Mouse (Mus musculus) limb, embryonic 10.5 days (tissue): Measurements from ENCODE around the gene Eef2. TPM values are rescaled to one million over a fixed set of nuclear protein-coding genes. Genes with fewer than 3 reads are reported as not detected.

Experiments used
- DNase-seq: peaks from one replicate; pipeline ENCODE4 v3.0.0-alpha.2; 2017; ENCODE audit warnings: low spot score
- H3K27ac ChIP-seq: fragments of 300-500 bp; sonication (generic); 2 replicates; pipeline ENCODE4 v1.5.1; 2016; ENCODE audit warnings: mild to moderate bottlenecking
- H3K27me3 ChIP-seq: fragments of 300-500 bp; sonication (generic); 2 replicates; pipeline ENCODE4 v1.6.1; 2016; ENCODE audit warnings: low read depth, mild to moderate bottlenecking; ENCODE audit not compliant: poor library complexity, severe bottlenecking
- H3K36me3 ChIP-seq: fragments of 300-500 bp; sonication (generic); 2 replicates; pipeline ENCODE4 v1.6.1; 2016; ENCODE audit warnings: mild to moderate bottlenecking, moderate library complexity
- H3K4me1 ChIP-seq: fragments of 300-500 bp; sonication (generic); 2 replicates; pipeline ENCODE4 v1.6.1; 2016
- H3K4me3 ChIP-seq: fragments of 300-500 bp; sonication (generic); 2 replicates; pipeline ENCODE4 v1.5.1; 2016; ENCODE audit warnings: mild to moderate bottlenecking, moderate library complexity
- H3K9me3 ChIP-seq: fragments of 300-500 bp; sonication (generic); replicated peaks from 2 replicates; pipeline ENCODE4 v1.6.1; 2016; ENCODE audit warnings: mild to moderate bottlenecking
- WGBS: fragments of 180-500 bp; shearing (Covaris S2); methylation state at CpG from one replicate; pipeline ENCODE4 v1.1.7; 2016; 5-methylcytosine and 5-hydroxymethylcytosine counted together
- polyA plus RNA-seq: library from polyadenylated mRNA; unstranded; fragments of >200 nt; fragmentation: Nextera tagmentation; extraction: Ambion mirVana; gene quantifications from 2 replicates; pipeline ENCODE4 v1.2.1, GENCODE M21; 2016

Eef2 gene
- polyA plus RNA-seq, 1 experiment from 2014 or later, result 575 TPM

DNA sequence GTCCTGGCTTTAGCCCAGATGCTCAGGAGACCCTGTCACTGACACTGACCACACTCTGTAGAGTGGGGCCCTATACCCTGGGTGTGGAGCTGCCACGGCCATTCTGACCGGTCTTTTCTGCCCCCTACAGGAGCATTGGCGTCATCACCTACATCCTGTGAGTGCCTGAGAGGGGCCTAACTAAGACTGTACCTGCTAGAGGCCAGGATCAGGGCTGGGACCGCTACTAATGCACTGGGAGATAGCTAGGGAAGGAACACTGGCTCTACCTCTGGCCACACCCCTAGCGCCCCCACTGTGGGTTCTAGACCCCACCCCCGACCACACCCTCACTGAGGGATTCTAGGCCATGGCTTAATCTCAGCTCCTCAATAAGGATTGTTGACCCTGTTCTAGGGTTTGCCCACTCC is 14.5 kb downstream of the Eef2 start:
- no peak for DNase-seq
- Histone ChIP-seq H3K36me3 (peaks cover 47% of the 10 kb centered on the region), H3K4me3 (no peak overlapping the region), H3K4me1 (peaks cover 32% of the 10 kb centered on the region), H3K9me3 (no peaks in the 10 kb centered on the region), H3K27ac (peak overlapping the region; percentile 16; the same call in 1 of the 2 replicates), H3K27me3 (peaks cover 32% of the 10 kb centered on the region)
- 80% methylated on average over 6 of the region's 6 CpGs for WGBS

DNA sequence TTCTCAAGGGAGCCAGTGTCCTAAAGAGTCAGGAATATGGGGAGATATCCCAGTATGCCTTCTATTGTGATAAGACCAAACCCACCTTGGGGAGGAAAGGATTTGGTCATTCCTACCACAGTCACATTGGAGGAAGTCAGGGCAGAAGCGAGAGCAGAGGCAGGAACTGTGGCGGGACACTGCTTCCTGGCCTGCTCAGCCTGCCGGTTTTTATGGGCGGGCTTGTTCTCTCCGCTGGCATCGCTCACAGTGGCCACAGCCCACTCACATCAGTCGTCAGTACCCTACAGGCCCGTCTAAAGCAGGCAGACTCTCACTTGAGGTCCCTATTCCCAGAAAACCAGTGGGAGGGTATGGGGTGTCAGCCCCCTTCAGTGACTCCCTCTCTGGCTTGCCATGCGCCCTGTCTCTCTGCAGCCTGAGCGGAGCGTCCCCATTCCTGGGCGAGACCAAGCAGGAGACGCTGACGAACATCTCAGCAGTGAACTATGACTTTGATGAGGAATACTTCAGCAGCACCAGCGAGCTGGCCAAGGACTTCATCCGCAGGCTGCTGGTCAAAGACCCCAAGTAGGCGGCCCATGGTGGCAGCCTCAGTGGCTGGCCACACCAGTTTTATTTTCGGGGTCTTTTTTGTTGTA is 15.0 kb downstream of the Eef2 start:
- 89% methylated on average over 18 of the region's 18 CpGs for WGBS
- no peak for DNase-seq
- H3K36me3 ChIP-seq, result peaks cover 44% of the 10 kb centered on the region
- H3K4me3 ChIP-seq, result peak overlapping the region; percentile 66
- H3K9me3 ChIP-seq, result no peaks in the 10 kb centered on the region
- H3K27ac ChIP-seq, result peak overlapping the region; percentile 90; the same call in 1 of the 2 replicates
- H3K27me3 ChIP-seq, result peaks cover 37% of the 10 kb centered on the region
- peaks cover 32% of the 10 kb centered on the region for H3K4me1 ChIP-seq

DNA sequence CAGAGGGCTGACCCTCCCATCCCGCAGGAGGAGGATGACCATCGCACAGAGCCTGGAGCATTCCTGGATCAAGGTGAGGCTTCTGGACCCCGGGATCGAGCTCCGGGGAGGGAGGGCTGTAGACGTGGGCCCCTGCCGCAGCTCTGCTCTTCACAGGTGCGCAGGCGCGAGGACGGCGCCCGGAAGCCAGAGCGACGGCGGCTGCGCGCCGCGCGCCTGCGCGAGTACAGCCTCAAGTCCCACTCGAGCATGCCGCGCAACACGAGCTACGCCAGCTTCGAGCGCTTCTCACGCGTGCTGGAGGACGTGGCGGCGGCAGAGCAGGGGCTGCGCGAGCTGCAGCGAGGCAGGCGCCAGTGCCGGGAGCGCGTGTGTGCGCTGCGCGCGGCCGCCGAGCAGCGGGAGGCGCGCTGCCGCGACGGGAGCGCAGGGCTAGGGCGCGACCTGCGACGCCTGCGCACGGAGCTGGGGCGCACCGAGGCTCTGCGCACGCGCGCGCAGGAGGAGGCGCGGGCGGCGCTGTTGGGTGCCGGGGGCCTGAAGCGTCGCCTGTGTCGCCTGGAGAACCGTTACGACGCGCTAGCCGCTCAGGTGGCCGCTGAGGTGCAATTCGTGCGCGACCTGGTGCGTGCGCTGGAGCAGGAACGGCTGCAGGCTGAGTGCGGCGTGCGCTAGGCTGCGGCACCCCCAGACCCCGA is 16.0 kb downstream of the Eef2 start:
- Histone ChIP-seq H3K27me3 (peaks cover 47% of the 10 kb centered on the region), H3K9me3 (no peaks in the 10 kb centered on the region), H3K36me3 (peaks cover 35% of the 10 kb centered on the region), H3K27ac (peak overlapping the region; percentile 90), H3K4me1 (peaks cover 32% of the 10 kb centered on the region), H3K4me3 (peak overlapping the region; percentile 66)
- WGBS, result under 1% methylated on average over 93 of the region's 93 CpGs
- DNase-seq, result peak; percentile 82

DNA sequence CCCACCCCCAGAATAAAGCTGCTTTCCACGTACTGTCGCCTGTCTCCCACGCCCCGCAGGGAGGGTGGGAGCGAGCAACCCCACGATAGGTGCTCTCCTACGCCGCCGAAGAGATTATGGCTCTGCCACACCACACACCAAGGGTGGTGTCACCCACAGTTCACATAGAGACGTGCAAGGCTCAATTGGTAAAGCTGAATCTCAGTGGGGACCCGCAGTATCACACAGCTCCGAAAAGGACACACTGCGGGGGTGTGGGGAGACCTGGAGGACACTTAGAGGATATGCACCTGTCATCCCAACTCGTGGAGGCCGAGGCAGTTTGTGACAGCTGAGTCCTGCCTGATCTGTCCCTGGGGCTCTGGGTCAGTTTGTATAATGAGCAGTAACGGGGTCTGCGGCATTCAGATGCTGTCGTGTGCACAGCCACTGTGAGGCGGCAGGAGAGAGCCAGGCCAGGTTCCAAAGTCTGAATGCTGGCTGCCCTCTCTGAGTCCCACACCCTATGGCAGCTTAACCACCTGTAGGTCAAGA is 16.6 kb downstream of the Eef2 start:
- peaks cover 29% of the 10 kb centered on the region for H3K36me3 ChIP-seq
- peak overlapping the region; percentile 66 for H3K4me3 ChIP-seq
- 7% methylated on average over 19 of the region's 19 CpGs for WGBS
- peaks cover 32% of the 10 kb centered on the region for H3K4me1 ChIP-seq
- peak; percentile 57 for DNase-seq
- H3K27me3 ChIP-seq, result peaks cover 50% of the 10 kb centered on the region
- peak overlapping the region; percentile 90 for H3K27ac ChIP-seq
- no peaks in the 10 kb centered on the region for H3K9me3 ChIP-seq

DNA sequence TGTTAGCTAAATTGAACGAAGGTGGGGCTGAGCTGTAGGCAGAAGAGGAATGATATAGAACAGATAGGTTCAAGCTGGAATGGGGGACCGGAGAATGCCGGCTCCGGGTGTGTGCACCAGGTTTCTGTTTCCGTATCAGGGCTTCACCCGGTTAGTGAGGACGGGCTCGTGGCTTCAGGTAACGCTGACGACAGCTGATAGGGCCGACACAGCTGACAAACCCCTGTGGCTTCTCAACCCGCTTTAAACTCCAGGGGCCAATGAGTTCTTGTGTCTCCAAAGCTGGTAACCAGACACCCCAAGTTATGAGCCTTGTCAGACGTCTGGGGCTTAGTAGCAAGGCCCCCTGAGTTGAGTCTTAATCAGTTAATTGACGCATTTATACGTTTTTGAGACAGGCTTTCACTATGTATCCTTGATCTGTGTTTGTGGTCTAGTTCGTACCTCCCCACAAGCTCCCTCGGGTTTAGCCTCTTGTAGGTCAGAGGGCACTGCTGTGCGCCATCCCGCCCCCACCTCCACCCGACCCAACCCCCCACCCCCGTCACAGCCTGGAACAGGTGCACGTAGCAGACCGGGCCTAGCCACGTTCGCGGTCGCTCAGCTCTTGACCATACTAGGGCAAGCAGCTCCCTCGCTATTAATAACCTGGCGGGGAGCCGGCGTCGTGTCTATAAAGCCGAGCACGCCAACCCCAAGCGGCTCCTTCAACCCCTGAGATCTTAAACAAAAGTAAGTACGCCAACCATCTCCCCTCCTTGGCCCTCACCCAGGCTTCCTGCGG is 17.8 kb downstream of the Eef2 start:
- 22% methylated on average over 37 of the region's 37 CpGs for WGBS
- peak overlapping the region; percentile 13; the same call in 1 of the 2 replicates for H3K4me3 ChIP-seq
- no peak for DNase-seq
- H3K36me3 ChIP-seq, result peaks cover 19% of the 10 kb centered on the region
- peaks cover 51% of the 10 kb centered on the region for H3K27me3 ChIP-seq
- H3K9me3 ChIP-seq, result no peaks in the 10 kb centered on the region
- no peak overlapping the region for H3K27ac ChIP-seq
- peaks cover 32% of the 10 kb centered on the region for H3K4me1 ChIP-seq

DNA sequence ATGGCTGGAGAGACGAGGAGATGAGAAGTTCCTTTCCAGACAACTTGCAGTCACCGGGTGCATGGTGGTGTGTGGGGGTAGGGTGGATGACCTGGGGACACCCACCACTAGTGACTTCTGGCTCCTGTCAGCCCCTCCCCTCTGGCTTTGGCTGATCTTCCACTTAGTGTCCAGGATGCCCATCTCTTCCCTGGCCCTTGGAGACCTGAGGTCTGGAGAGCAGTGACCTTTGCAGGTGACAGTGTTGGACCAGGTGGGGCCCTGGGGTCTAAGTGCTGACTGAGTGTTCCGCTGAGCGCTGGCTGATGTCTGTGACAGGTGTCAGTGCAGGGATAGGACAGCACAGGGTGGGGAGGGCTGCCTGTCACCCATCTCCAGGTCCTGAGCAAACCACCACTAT is 18.9 kb downstream of the Eef2 start:
- WGBS, result 68% methylated on average over 4 of the region's 4 CpGs

DNA sequence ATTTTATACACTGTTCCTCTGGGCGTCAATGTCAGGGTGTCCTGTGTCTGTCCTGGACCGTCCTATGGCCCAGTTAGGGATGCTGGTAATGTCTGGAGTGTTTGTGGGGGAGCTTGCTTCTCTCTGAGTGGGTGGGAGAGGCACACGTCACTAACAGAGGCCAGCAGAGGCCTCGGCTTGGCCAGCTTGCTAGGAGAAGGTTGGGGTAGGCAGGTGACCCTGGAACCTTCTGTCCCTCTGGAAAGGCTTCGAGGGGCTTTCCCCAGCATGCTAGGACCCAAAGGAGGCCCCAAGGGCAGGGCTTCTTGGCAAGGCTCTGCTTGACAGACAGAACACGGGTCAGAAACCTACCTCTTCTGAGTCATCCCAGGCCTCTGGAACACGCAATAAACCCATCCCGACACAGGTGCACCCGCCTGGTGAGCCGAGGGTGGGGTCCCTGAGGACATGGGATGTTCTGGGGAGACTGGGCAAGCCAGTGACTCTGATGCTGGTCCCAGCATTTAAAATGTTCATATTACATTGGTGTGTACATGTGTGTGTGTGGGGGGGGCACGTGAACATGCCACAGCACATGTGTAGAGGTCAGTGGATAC is 20.1 kb downstream of the Eef2 start:
- Histone ChIP-seq H3K36me3 (no peaks in the 10 kb centered on the region), H3K9me3 (no peaks in the 10 kb centered on the region), H3K27me3 (peaks cover 68% of the 10 kb centered on the region), H3K27ac (no peak overlapping the region), H3K4me3 (no peak overlapping the region), H3K4me1 (peaks cover 28% of the 10 kb centered on the region)
- 68% methylated on average over 11 of the region's 11 CpGs for WGBS
- DNase-seq, result no peak

More for the DNA sequence above, 18.9 kb downstream of the Eef2 start:
- no peak overlapping the region for H3K4me3 ChIP-seq
- H3K36me3 ChIP-seq, result peaks cover 11% of the 10 kb centered on the region
- H3K27ac ChIP-seq, result no peak overlapping the region
- DNase-seq, result no peak
- peaks cover 61% of the 10 kb centered on the region for H3K27me3 ChIP-seq
- H3K4me1 ChIP-seq, result peaks cover 32% of the 10 kb centered on the region
- H3K9me3 ChIP-seq, result no peaks in the 10 kb centered on the region

DNA sequence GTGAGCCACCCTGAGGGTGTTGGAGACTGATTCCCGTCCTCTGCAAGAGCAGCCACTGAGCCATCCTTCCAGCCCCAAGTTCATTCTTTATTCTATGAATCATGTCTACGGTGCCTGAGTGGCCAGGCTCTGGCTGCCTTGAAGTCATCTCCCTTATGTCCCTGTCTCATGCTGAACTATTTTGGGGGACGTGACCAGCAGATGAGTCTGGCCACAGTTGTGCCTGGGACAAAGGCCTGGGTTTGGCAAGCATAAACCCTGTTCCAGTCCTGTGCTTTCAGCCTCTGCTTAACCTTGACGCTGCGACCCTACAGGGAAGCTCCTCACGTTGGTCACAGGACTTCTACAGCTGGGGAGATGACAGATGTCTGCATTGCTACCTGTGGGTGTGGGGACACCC is 20.9 kb downstream of the Eef2 start:
- Histone ChIP-seq H3K4me1 (peaks cover 20% of the 10 kb centered on the region), H3K4me3 (no peak overlapping the region), H3K9me3 (no peaks in the 10 kb centered on the region), H3K36me3 (no peaks in the 10 kb centered on the region), H3K27me3 (peaks cover 68% of the 10 kb centered on the region), H3K27ac (no peak overlapping the region)
- WGBS, result 51% methylated on average over 6 of the region's 6 CpGs
- no peak for DNase-seq

DNA sequence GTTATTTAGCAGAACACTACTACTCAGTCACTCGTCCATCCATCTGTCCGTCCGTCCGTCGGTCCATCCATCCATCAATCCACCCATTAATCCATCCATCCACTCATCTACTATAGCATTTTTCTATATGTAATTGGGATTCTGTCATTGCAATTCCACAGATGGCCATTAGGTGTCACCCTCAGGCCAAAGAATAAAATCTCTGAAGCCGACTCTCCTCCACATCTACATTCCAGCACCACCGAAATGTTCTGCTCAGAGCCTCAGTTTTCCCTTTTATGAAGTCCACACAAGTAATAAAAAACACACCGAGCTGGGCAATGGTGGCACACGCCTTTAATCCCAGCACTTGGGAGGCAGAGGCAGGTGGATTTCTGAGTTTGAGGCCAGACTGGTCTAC is 21.8 kb downstream of the Eef2 start:
- Histone ChIP-seq H3K27ac (no peak overlapping the region), H3K36me3 (no peaks in the 10 kb centered on the region), H3K27me3 (peaks cover 63% of the 10 kb centered on the region), H3K4me1 (peaks cover 11% of the 10 kb centered on the region), H3K4me3 (no peak overlapping the region), H3K9me3 (no peaks in the 10 kb centered on the region)
- peak; percentile 74 for DNase-seq
- 2% methylated on average over 9 of the region's 9 CpGs for WGBS

DNA sequence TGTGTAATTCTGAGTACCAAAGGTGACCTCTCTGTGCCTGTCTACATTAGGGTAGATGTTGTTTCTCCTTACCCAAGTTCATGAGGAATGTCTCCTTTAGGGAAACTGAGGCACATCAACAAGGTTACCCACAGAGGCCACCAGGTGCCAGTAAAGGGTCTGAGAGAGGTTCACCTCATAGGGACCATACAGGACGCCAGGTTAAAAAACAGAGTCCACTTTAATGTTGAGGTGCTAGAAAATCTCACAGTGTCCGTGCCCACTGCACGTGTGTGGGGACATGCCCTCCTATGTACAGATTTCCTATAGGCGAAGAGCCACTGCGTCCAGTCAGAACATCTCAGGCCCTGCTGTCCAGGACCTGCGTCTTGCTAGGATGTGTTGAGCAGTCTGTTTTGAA is 22.6 kb downstream of the Eef2 start:
- Histone ChIP-seq H3K27ac (no peak overlapping the region), H3K36me3 (no peaks in the 10 kb centered on the region), H3K9me3 (no peaks in the 10 kb centered on the region), H3K4me3 (no peak overlapping the region), H3K4me1 (peaks cover 7% of the 10 kb centered on the region), H3K27me3 (peaks cover 55% of the 10 kb centered on the region)
- DNase-seq, result no peak
- 87% methylated on average over 6 of the region's 6 CpGs for WGBS

DNA sequence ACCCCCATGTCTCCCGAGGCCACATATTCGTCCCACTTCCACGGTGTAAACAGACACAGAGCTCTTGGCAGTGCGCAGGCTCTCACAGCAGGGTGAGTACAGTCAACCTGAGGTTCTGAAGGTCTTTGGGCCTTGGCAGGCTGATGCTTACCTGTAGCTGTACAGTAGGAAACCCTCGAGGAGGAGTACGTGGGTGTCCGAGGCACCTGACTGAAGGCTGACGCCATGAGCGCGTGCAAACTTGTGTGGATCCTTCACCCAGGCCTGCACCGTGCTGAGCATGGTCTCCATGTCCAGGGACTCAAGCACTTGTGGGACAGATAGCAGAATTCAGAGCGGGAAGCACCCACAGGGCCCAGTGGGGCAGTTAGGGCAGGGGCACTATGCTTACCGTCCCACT is 23.7 kb downstream of the Eef2 start:
- Histone ChIP-seq H3K27me3 (peaks cover 44% of the 10 kb centered on the region), H3K4me3 (no peak overlapping the region), H3K9me3 (no peaks in the 10 kb centered on the region), H3K4me1 (no peaks in the 10 kb centered on the region), H3K36me3 (no peaks in the 10 kb centered on the region), H3K27ac (no peak overlapping the region)
- DNase-seq, result no peak
- WGBS, result 85% methylated on average over 13 of the region's 13 CpGs

DNA sequence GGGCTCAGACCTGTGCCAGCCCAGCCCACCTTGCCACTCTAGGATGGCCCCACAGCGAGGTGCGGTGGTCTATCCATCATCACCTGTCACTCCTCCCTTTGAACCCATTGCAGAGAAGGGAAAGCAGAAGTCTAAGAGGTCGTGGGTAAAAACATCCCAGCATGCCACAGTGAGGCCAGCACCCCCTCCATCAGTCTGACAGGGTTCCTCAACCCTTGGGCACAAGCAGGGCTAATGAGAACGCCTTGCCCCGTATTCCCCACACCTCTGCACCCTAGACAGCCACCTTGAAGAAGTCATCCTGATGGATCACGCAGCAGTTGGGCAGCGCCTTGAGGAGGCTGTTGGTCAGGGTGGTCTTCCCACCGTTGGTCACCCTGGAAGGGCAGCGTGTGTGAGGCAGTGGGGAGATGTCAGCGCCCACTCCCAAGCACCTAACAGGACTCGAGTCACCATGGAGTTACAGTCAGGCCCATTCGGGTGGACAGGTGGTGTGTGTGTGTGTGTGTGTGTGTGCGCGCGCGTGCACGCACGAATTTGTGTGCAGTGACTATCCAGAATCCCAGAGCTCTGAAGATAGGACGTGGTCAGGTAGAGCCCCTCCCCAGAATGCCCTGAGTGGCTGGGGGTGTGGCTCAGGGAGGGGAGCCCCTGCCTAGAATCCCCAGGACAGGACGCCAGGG is 24.3 kb downstream of the Eef2 start:
- no peak overlapping the region for H3K4me3 ChIP-seq
- H3K4me1 ChIP-seq, result no peaks in the 10 kb centered on the region
- DNase-seq, result no peak
- H3K27ac ChIP-seq, result no peak overlapping the region
- 79% methylated on average over 20 of the region's 20 CpGs for WGBS
- H3K27me3 ChIP-seq, result peaks cover 38% of the 10 kb centered on the region
- no peaks in the 10 kb centered on the region for H3K9me3 ChIP-seq
- no peaks in the 10 kb centered on the region for H3K36me3 ChIP-seq
